Mouse (Mus musculus) gastrocnemius, adult 18-20 months (tissue): ENCODE data around the gene Akap2. TPM values are rescaled to one million over a fixed set of nuclear protein-coding genes. Genes with fewer than 3 reads are reported as not detected.
"Not testable (repeated sequence)": the region's sequence is repeated elsewhere in the genome, so short reads cannot be mapped to it uniquely, and the experiment has no call there.

ENCODE experiments used
- DNase-seq: peaks from one replicate; pipeline ENCODE4 v3.0.0; 2021; ENCODE audit warnings: low spot score
- total RNA-seq, 2 experiments: library from RNA; stranded (reverse); gene quantifications; 2 replicates each; pipeline ENCODE4 v1.2.3; 2021

The Akap2 gene
- total RNA-seq, 2 experiments from 2014 or later = 28.7 to 41.5 TPM

- no peak for DNase-seq
Measured at GRCm38 (mm10) chr4:57862269-57862986, 145.0 kb downstream of the Akap2 start.

- DNase-seq = peak; percentile 59
Measured at GRCm38 (mm10) chr4:57866088-57866487, 148.6 kb downstream of the Akap2 start.

GRCm38 (mm10) chr4:57866990-57867389, 149.5 kb downstream of the Akap2 start:
- DNase-seq = no peak

- no peak for DNase-seq
Measured at GRCm38 (mm10) chr4:57867454-57867853, 150.0 kb downstream of the Akap2 start.

- DNase-seq = no peak
Measured at GRCm38 (mm10) chr4:57879137-57879536, 161.7 kb downstream of the Akap2 start.

- DNase-seq = peak; percentile 80
Measured at GRCm38 (mm10) chr4:57879804-57880357, 162.4 kb downstream of the Akap2 start.

- DNase-seq = no peak
Measured at GRCm38 (mm10) chr4:57883520-57884421, 166.3 kb downstream of the Akap2 start.

- DNase-seq = no peak
Measured at GRCm38 (mm10) chr4:57884511-57884910, 167.1 kb downstream of the Akap2 start.

GRCm38 (mm10) chr4:57885186-57885585, 167.7 kb downstream of the Akap2 start:
- no peak for DNase-seq

- no peak for DNase-seq
Measured at GRCm38 (mm10) chr4:57886066-57886887, 168.8 kb downstream of the Akap2 start.

- no peak for DNase-seq
Measured at GRCm38 (mm10) chr4:57886888-57887230, 169.4 kb downstream of the Akap2 start.

- no peak for DNase-seq
Measured at GRCm38 (mm10) chr4:57888246-57888645, 170.8 kb downstream of the Akap2 start.

GRCm38 (mm10) chr4:57888978-57889377, 171.5 kb downstream of the Akap2 start:
- not testable (repeated sequence) for DNase-seq

GRCm38 (mm10) chr4:57889773-57890172, 172.3 kb downstream of the Akap2 start:
- DNase-seq = no peak

- DNase-seq = no peak
Measured at GRCm38 (mm10) chr4:57892001-57892586, 174.6 kb downstream of the Akap2 start.

GRCm38 (mm10) chr4:57895140-57895539, 177.7 kb downstream of the Akap2 start:
- no peak for DNase-seq

- no peak for DNase-seq
Measured at GRCm38 (mm10) chr4:57895902-57896301, 178.4 kb downstream of the Akap2 start.

GRCm38 (mm10) chr4:57896631-57897030, 179.2 kb downstream of the Akap2 start:
- DNase-seq = no peak

- peak; percentile 31 for DNase-seq
Measured at GRCm38 (mm10) chr4:57901210-57901609, 183.8 kb downstream of the Akap2 start.

GRCm38 (mm10) chr4:57902619-57903018, 185.2 kb downstream of the Akap2 start:
- no peak for DNase-seq

- DNase-seq = peak; percentile 61
Measured at GRCm38 (mm10) chr4:57904211-57904610, 186.8 kb downstream of the Akap2 start.
